Mouse (Mus musculus): ENCODE measurements around the gene Taf1c. TPM values are rescaled to one million over a fixed set of nuclear protein-coding genes. Genes with fewer than 3 reads are reported as not detected.

Gene Taf1c
- polyA plus RNA-seq, 1 experiment, result 6.3 TPM

GRCm38 (mm10) chr8:119603771-119604170 is 1.3 kb downstream of the Taf1c start:
- Histone ChIP-seq H3K4me3 (ENCODE audit: control insufficient read depth, low read depth, low read length) (no peak overlapping the region), H3K27ac (ENCODE audit: control insufficient read depth, insufficient read depth, low read depth, low read length) (peak overlapping the region; percentile 10; the same call in 1 of the 2 replicates)

GRCm38 (mm10) chr8:119591456-119591855 is 13.6 kb downstream of the Taf1c start:
- Histone ChIP-seq H3K27me3 (ENCODE audit: control insufficient read depth, insufficient read depth, low read length) (no peaks in the 10 kb centered on the region), H3K36me3 (ENCODE audit: control insufficient read depth, insufficient read depth, low read length) (peaks cover 4% of the 10 kb centered on the region), H3K4me1 (ENCODE audit: control insufficient read depth, insufficient read depth, low read length) (no peaks in the 10 kb centered on the region), H3K27ac (ENCODE audit: control insufficient read depth, insufficient read depth, low read depth, low read length) (no peak overlapping the region), H3K4me3 (ENCODE audit: control insufficient read depth, low read depth, low read length) (no peak overlapping the region)
- TF ChIP-seq POLR2A (IDR thresholded peaks at IDR 0.05; ENCODE audit: control insufficient read depth, low read depth, low read length), result no peak
- TF ChIP-seq CTCF (IDR thresholded peaks at IDR 0.05; ENCODE audit: control insufficient read depth, insufficient read depth, insufficient replicate concordance, low read depth, low read length), result no peak

More at GRCm38 (mm10) chr8:119603771-119604170, 1.3 kb downstream of the Taf1c start:
- H3K36me3 ChIP-seq (ENCODE audit: control insufficient read depth, insufficient read depth, low read length), result no peaks in the 10 kb centered on the region
- TF ChIP-seq CTCF (IDR thresholded peaks at IDR 0.05; ENCODE audit: control insufficient read depth, insufficient read depth, insufficient replicate concordance, low read depth, low read length) (no peak), POLR2A (IDR thresholded peaks at IDR 0.05; ENCODE audit: control insufficient read depth, low read depth, low read length) (no peak)
- H3K27me3 ChIP-seq (ENCODE audit: control insufficient read depth, insufficient read depth, low read length), result no peaks in the 10 kb centered on the region
- H3K4me1 ChIP-seq (ENCODE audit: control insufficient read depth, insufficient read depth, low read length), result peaks cover 11% of the 10 kb centered on the region

- Histone ChIP-seq H3K4me1 (ENCODE audit: control insufficient read depth, insufficient read depth, low read length) (no peaks in the 10 kb centered on the region), H3K27me3 (ENCODE audit: control insufficient read depth, insufficient read depth, low read length) (no peaks in the 10 kb centered on the region), H3K27ac (ENCODE audit: control insufficient read depth, insufficient read depth, low read depth, low read length) (no peak overlapping the region), H3K36me3 (ENCODE audit: control insufficient read depth, insufficient read depth, low read length) (peaks cover 4% of the 10 kb centered on the region), H3K4me3 (ENCODE audit: control insufficient read depth, low read depth, low read length) (no peak overlapping the region)
- TF ChIP-seq POLR2A (IDR thresholded peaks at IDR 0.05; ENCODE audit: control insufficient read depth, low read depth, low read length), result no peak
- no peak for TF ChIP-seq CTCF (IDR thresholded peaks at IDR 0.05; ENCODE audit: control insufficient read depth, insufficient read depth, insufficient replicate concordance, low read depth, low read length)
These were observed 14.7 kb downstream of the Taf1c start for GRCm38 (mm10) chr8:119590348-119590747.

GRCm38 (mm10) chr8:119588844-119589243 is 16.2 kb downstream of the Taf1c start:
- H3K4me1 ChIP-seq (ENCODE audit: control insufficient read depth, insufficient read depth, low read length), result no peaks in the 10 kb centered on the region
- peaks cover 4% of the 10 kb centered on the region for H3K36me3 ChIP-seq (ENCODE audit: control insufficient read depth, insufficient read depth, low read length)
- H3K27ac ChIP-seq (ENCODE audit: control insufficient read depth, insufficient read depth, low read depth, low read length), result no peak overlapping the region
- no peaks in the 10 kb centered on the region for H3K27me3 ChIP-seq (ENCODE audit: control insufficient read depth, insufficient read depth, low read length)
- 0 out of 2 replicates have a peak, but pooled peaks have one; percentile 12 for TF ChIP-seq POLR2A (IDR thresholded peaks at IDR 0.05; ENCODE audit: control insufficient read depth, low read depth, low read length)
- no peak for TF ChIP-seq CTCF (IDR thresholded peaks at IDR 0.05; ENCODE audit: control insufficient read depth, insufficient read depth, insufficient replicate concordance, low read depth, low read length)
- H3K4me3 ChIP-seq (ENCODE audit: control insufficient read depth, low read depth, low read length), result no peak overlapping the region

GRCm38 (mm10) chr8:119588321-119588720 is 16.7 kb downstream of the Taf1c start:
- Histone ChIP-seq H3K36me3 (ENCODE audit: control insufficient read depth, insufficient read depth, low read length) (peaks cover 4% of the 10 kb centered on the region), H3K4me1 (ENCODE audit: control insufficient read depth, insufficient read depth, low read length) (no peaks in the 10 kb centered on the region), H3K27me3 (ENCODE audit: control insufficient read depth, insufficient read depth, low read length) (no peaks in the 10 kb centered on the region), H3K27ac (ENCODE audit: control insufficient read depth, insufficient read depth, low read depth, low read length) (no peak overlapping the region), H3K4me3 (ENCODE audit: control insufficient read depth, low read depth, low read length) (no peak overlapping the region)
- no peak for TF ChIP-seq CTCF (IDR thresholded peaks at IDR 0.05; ENCODE audit: control insufficient read depth, insufficient read depth, insufficient replicate concordance, low read depth, low read length)
- TF ChIP-seq POLR2A (IDR thresholded peaks at IDR 0.05; ENCODE audit: control insufficient read depth, low read depth, low read length), result no peak

GRCm38 (mm10) chr8:119585901-119586300 is 19.1 kb downstream of the Taf1c start:
- no peaks in the 10 kb centered on the region for H3K27me3 ChIP-seq (ENCODE audit: control insufficient read depth, insufficient read depth, low read length)
- H3K27ac ChIP-seq (ENCODE audit: control insufficient read depth, insufficient read depth, low read depth, low read length), result no peak overlapping the region
- H3K36me3 ChIP-seq (ENCODE audit: control insufficient read depth, insufficient read depth, low read length), result no peaks in the 10 kb centered on the region; the same call in 1 of the 2 replicates
- TF ChIP-seq CTCF (IDR thresholded peaks at IDR 0.05; ENCODE audit: control insufficient read depth, insufficient read depth, insufficient replicate concordance, low read depth, low read length) (no peak), POLR2A (IDR thresholded peaks at IDR 0.05; ENCODE audit: control insufficient read depth, low read depth, low read length) (no peak)
- H3K4me3 ChIP-seq (ENCODE audit: control insufficient read depth, low read depth, low read length), result no peak overlapping the region; the same call in none of the 2 replicates
- H3K4me1 ChIP-seq (ENCODE audit: control insufficient read depth, insufficient read depth, low read length), result no peaks in the 10 kb centered on the region; the same call in 1 of the 2 replicates

GRCm38 (mm10) chr8:119580441-119581161 is 24.4 kb downstream of the Taf1c start:
- Histone ChIP-seq H3K27ac (ENCODE audit: control insufficient read depth, insufficient read depth, low read depth, low read length) (no peak overlapping the region), H3K4me3 (ENCODE audit: control insufficient read depth, low read depth, low read length) (no peak overlapping the region), H3K27me3 (ENCODE audit: control insufficient read depth, insufficient read depth, low read length) (no peaks in the 10 kb centered on the region), H3K36me3 (ENCODE audit: control insufficient read depth, insufficient read depth, low read length) (peaks cover 2% of the 10 kb centered on the region), H3K4me1 (ENCODE audit: control insufficient read depth, insufficient read depth, low read length) (no peaks in the 10 kb centered on the region; the same call in 1 of the 2 replicates)
- TF ChIP-seq POLR2A (IDR thresholded peaks at IDR 0.05; ENCODE audit: control insufficient read depth, low read depth, low read length), result no peak
- no peak for TF ChIP-seq CTCF (IDR thresholded peaks at IDR 0.05; ENCODE audit: control insufficient read depth, insufficient read depth, insufficient replicate concordance, low read depth, low read length)
